Mouse (Mus musculus): Measurements from ENCODE around the gene Tpk1. TPM values are rescaled to one million over a fixed set of nuclear protein-coding genes. Genes with fewer than 3 reads are reported as not detected.
"Not testable (repeated sequence)": the region's sequence is repeated elsewhere in the genome, so short reads cannot be mapped to it uniquely, and the experiment has no call there.

Gene Tpk1
- polyA plus RNA-seq, 1 experiment from 2014 or later, result 5.7 TPM

DNA sequence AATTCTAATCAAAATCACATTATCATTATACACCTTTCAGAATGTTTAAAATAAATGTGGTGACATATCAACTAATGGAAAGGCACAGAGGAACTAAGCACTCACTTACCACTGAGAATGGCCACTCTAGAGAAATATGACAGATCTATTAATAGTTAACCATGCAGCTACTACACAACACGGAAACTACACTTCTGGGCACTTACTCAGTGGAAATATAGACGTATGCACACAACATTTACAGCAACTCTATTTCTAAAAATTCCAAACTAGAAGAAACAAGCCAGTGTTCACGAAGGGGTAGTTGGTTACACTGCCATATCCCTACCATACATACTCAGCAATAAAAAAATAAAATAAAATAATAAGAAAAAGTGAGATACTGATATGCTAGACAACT, 28.0 kb downstream of the Tpk1 start:
- Histone ChIP-seq H3K4me2 (replicated peaks) (no peak overlapping the region), H3K4me3 (no peak overlapping the region), H3K36me3 (no peaks in the 10 kb centered on the region), H3K4me1 (no peaks in the 10 kb centered on the region), H3K27ac (replicated peaks) (no peak overlapping the region), H3K27me3 (no peaks in the 10 kb centered on the region), H3K9me3 (no peaks in the 10 kb centered on the region), H3K9ac (replicated peaks) (no peak overlapping the region)
- no peak for ATAC-seq (ENCODE audit: low FRiP score, low read depth)
- 92% methylated on average over 3 of the region's 3 CpGs for WGBS

DNA sequence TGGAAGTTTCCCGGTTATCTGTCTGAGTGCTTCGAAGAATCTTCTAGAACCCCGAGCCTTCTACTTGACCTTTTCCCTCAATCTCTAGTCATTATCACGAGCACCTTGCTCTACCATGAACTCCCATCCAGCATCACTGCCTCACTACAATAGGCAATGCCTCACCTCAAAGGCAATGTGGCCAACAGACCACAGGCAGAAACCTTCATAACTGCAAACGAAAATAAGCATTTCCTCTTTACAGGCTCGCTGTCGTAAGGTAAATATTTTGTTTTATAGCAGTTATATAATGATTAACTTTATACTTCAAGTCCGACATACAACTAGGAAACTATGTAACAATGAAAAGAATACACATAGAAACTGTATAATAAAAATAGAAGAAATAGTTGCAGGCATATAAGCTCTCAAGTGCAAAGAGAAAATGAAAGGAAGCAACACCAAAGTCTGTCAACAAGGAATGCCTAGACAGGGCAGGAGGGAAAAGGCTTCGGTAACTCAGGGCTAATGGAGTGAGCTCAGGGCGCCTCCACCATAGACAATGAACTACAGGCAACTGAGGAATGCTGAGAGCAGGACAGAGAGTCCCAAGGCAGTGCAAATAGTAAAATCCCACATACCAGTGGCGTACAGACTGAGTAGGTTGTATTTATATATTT, 29.0 kb downstream of the Tpk1 start:
- H3K27ac ChIP-seq (replicated peaks), result no peak overlapping the region
- ATAC-seq (ENCODE audit: low FRiP score, low read depth), result no peak
- H3K4me1 ChIP-seq, result no peaks in the 10 kb centered on the region
- 90% methylated on average over 11 of the region's 11 CpGs for WGBS
- no peak overlapping the region for H3K4me2 ChIP-seq (replicated peaks)
- H3K9me3 ChIP-seq, result no peaks in the 10 kb centered on the region
- H3K4me3 ChIP-seq, result no peak overlapping the region
- H3K36me3 ChIP-seq, result no peaks in the 10 kb centered on the region
- H3K27me3 ChIP-seq, result no peaks in the 10 kb centered on the region
- no peak overlapping the region for H3K9ac ChIP-seq (replicated peaks)

DNA sequence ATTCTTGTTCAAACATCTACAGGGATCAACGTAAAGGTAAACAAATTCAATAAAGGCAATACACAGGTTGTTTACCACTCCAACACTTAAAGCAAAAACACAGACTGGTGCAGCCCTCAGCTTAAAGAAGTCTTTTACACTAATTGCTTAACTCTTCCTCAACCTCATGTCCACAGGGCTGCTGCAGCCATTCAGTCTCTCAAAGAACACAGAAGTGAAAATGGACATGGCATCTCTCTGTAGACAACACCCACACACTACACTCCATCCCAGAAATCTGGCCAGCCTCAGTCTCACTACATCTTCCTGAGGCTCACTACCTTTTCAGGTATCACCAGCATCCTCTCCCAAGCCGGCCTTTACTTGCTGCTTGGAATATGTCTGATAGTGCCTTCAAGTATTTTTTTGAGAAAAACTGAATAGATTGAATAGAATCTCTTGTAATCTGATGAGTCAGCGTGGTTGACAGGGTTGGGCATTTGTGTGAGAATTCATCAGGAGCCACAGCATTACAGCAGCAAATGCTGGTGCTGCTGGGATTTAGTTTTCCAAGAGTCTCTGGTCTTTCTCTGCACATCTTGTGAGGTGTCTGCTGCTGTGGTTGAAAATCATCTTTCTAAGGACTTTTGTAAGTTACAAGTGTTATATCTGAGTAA, 32.6 kb downstream of the Tpk1 start:
- 93% methylated on average over 3 of the region's 3 CpGs for WGBS
- Histone ChIP-seq H3K9me3 (no peaks in the 10 kb centered on the region), H3K4me3 (no peak overlapping the region), H3K27ac (replicated peaks) (no peak overlapping the region), H3K36me3 (no peaks in the 10 kb centered on the region), H3K4me1 (no peaks in the 10 kb centered on the region), H3K27me3 (no peaks in the 10 kb centered on the region), H3K4me2 (replicated peaks) (no peak overlapping the region), H3K9ac (replicated peaks) (no peak overlapping the region)
- ATAC-seq (ENCODE audit: low FRiP score, low read depth), result no peak

DNA sequence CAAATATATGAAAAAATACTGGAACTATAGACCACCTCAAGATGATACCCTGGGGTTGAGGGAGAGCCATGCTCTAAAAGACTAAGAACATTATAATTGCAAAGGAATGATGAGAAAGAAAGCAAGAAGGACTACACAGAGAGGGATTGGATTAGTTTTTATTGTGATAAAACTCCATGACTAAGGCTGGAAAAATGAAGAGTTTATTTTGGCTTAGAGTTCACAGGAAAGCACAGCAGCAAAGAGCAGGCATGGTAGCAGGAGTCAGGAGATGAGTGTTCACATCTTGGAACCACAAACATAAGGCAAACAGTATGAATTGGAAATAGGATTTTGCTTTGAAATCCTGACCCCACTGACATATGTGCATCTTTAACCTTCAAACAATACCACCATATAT, 33.2 kb downstream of the Tpk1 start:
- H3K9ac ChIP-seq (replicated peaks), result no peak overlapping the region
- no peaks in the 10 kb centered on the region for H3K36me3 ChIP-seq
- no peak overlapping the region for H3K4me3 ChIP-seq
- no peaks in the 10 kb centered on the region for H3K4me1 ChIP-seq
- H3K9me3 ChIP-seq, result no peaks in the 10 kb centered on the region
- H3K4me2 ChIP-seq (replicated peaks), result no peak overlapping the region
- H3K27ac ChIP-seq (replicated peaks), result no peak overlapping the region
- ATAC-seq (ENCODE audit: low FRiP score, low read depth), result no peak
- no peaks in the 10 kb centered on the region for H3K27me3 ChIP-seq

DNA sequence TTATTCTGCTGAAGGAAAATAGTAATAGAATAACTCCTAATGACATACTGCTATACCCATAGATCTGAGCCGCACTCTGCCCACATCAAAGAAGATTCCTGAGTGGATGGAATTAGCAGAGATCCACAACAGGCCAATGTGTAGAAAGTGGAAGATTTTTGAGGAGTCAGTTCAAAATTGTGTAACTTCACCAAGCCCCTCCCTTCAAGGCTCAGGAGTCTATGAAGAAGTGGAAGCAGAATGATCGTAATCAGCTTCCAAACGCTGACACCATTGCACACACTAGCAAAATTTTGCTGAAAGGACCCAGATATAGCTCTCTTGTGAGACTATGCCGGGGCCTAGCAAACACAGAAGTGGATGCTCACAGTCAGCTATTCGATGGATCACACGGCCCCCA, 42.6 kb downstream of the Tpk1 start:
- not testable (repeated sequence) for H3K36me3 ChIP-seq; H3K9me3 ChIP-seq; ATAC-seq (ENCODE audit: low FRiP score, low read depth); H3K4me1 ChIP-seq; H3K4me3 ChIP-seq; H3K9ac ChIP-seq (replicated peaks); H3K27me3 ChIP-seq; H3K4me2 ChIP-seq (replicated peaks); H3K27ac ChIP-seq (replicated peaks)
- WGBS, result 95% methylated on average over 6 of the region's 6 CpGs

DNA sequence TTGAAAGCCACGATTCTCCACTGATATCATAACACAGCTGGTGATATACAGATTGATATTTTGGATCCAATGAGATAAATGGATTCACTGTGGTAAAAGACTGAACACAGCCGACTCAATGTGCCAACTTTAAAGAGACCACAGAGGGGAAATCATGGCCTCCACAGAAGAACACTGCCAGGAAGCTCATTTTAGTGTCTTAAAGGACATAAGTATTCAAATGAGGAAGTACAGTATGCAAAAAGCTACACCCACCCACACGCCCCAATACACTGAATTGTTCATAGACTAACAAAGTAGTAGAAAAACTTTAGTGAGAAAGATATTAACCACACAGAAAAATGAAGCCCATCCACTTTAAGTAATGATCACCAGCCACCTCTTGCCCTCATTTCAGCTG, 46.8 kb downstream of the Tpk1 start:
- no peak overlapping the region for H3K27ac ChIP-seq (replicated peaks)
- H3K4me2 ChIP-seq (replicated peaks), result no peak overlapping the region
- H3K9ac ChIP-seq (replicated peaks), result no peak overlapping the region
- 83% methylated on average over 3 of the region's 3 CpGs for WGBS
- no peak overlapping the region for H3K4me3 ChIP-seq
- ATAC-seq (ENCODE audit: low FRiP score, low read depth), result no peak
- H3K4me1 ChIP-seq, result no peaks in the 10 kb centered on the region
- H3K9me3 ChIP-seq, result no peaks in the 10 kb centered on the region
- H3K27me3 ChIP-seq, result no peaks in the 10 kb centered on the region
- H3K36me3 ChIP-seq, result no peaks in the 10 kb centered on the region

DNA sequence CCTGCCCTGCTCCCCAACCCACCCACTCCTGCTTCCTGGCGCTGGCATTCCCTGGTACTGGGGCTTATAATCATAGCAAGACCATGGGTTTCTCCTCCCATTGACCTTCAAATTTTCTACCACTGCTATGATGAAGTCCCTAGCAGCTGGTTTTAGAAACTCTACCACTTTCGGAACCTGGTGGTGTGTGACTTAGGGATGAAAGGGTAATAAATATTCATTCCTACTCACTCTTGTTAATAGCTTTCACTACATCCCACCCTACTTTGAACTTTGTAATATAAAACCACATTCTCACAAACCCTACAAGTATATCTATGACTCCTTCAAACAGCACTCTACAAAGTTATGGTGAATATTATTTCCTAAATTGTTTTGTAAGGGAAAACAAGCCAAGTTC, 54.3 kb downstream of the Tpk1 start:
- no peaks in the 10 kb centered on the region for H3K27me3 ChIP-seq
- no peak overlapping the region for H3K4me2 ChIP-seq (replicated peaks)
- WGBS, result 80% methylated on average over 2 of the region's 2 CpGs
- no peaks in the 10 kb centered on the region for H3K4me1 ChIP-seq
- H3K4me3 ChIP-seq, result no peak overlapping the region
- H3K36me3 ChIP-seq, result no peaks in the 10 kb centered on the region
- H3K27ac ChIP-seq (replicated peaks), result no peak overlapping the region
- no peak for ATAC-seq (ENCODE audit: low FRiP score, low read depth)
- H3K9me3 ChIP-seq, result no peaks in the 10 kb centered on the region
- no peak overlapping the region for H3K9ac ChIP-seq (replicated peaks)

DNA sequence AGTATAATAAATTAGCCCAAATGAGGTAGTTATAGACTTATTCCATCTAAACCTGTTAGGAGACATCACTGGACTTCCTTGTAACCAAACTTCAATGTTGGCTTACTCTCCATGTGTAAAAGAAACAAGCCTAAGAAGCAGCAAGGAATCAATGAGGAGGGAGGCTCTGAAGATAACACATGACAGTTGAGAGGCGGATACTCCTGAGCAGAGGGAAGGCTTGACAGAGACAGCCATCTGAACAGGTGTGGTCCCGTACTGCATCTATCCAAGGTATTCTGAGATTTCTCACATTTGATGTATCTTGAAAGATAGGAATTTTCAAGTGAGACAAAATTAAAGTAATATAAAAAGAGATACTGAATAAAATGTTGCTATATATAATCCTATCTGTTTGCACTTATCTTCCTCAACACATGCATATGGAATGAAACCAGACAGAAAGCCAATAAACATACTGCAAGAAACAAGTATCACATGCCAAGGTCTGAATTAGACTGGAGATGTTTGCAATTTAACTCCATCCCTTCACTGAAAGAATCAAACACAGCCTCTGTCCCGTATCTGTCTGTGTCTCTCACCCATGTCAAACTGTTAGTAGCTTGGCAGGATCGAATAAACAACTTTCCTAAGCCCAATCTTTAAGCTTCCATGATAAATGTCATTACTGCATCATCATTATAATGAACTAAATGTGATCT, 75.1 kb downstream of the Tpk1 start:
- no peaks in the 10 kb centered on the region for H3K27me3 ChIP-seq
- H3K4me1 ChIP-seq, result no peaks in the 10 kb centered on the region
- no peak overlapping the region for H3K9ac ChIP-seq (replicated peaks)
- H3K36me3 ChIP-seq, result no peaks in the 10 kb centered on the region
- no peak overlapping the region for H3K4me3 ChIP-seq
- H3K27ac ChIP-seq (replicated peaks), result no peak overlapping the region
- no peaks in the 10 kb centered on the region for H3K9me3 ChIP-seq
- WGBS, result 87% methylated on average over 4 of the region's 4 CpGs
- H3K4me2 ChIP-seq (replicated peaks), result no peak overlapping the region
- ATAC-seq (ENCODE audit: low FRiP score, low read depth), result no peak

DNA sequence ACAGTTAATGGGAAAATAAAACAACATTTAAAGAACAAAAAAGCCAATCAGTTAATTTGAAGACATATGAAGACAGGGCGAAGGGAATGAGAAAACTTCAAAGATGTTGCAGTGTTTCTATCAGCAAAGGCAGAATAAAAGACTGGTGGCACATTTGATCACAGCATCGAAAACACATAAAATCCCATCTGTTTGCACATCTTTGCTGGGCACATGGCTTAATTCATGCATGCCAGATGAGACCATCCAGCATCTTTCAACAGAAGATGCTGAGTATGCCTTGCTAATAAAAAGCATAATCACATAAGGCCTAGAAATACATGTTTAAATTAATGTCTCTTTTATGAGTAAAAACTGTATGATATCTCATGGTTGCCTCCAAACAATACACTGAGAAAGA, 80.8 kb downstream of the Tpk1 start:
- 90% methylated on average over 2 of the region's 2 CpGs for WGBS
- H3K9ac ChIP-seq (replicated peaks), result no peak overlapping the region
- no peak overlapping the region for H3K4me3 ChIP-seq
- H3K4me1 ChIP-seq, result no peaks in the 10 kb centered on the region
- no peaks in the 10 kb centered on the region for H3K9me3 ChIP-seq
- no peak overlapping the region for H3K27ac ChIP-seq (replicated peaks)
- no peak for ATAC-seq (ENCODE audit: low FRiP score, low read depth)
- no peaks in the 10 kb centered on the region for H3K27me3 ChIP-seq
- no peak overlapping the region for H3K4me2 ChIP-seq (replicated peaks)
- H3K36me3 ChIP-seq, result no peaks in the 10 kb centered on the region

DNA sequence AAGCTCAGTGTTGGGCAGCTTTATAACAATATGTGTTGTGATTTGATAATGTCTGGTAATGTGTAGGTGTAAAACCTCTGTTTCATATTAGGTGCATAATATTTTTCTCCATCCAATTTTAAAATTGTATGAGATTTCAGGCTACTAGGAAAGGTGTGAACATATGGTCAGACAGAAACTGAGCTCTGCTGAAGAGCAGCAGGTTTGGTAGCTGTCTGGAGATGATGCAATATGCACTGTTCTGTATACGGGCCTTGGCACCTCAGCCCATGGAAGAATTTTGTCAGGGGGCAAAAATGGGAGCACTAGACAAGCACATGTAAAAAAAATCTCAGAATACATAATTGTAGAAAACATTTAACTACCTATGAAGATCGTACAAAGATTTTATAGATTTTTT, 84.3 kb downstream of the Tpk1 start:
- Histone ChIP-seq H3K36me3 (no peaks in the 10 kb centered on the region), H3K27ac (replicated peaks) (no peak overlapping the region), H3K27me3 (no peaks in the 10 kb centered on the region), H3K4me2 (replicated peaks) (no peak overlapping the region), H3K4me1 (no peaks in the 10 kb centered on the region), H3K4me3 (no peak overlapping the region), H3K9ac (replicated peaks) (no peak overlapping the region), H3K9me3 (no peaks in the 10 kb centered on the region)
- no peak for ATAC-seq (ENCODE audit: low FRiP score, low read depth)
- 86% methylated on average over 2 of the region's 2 CpGs for WGBS

DNA sequence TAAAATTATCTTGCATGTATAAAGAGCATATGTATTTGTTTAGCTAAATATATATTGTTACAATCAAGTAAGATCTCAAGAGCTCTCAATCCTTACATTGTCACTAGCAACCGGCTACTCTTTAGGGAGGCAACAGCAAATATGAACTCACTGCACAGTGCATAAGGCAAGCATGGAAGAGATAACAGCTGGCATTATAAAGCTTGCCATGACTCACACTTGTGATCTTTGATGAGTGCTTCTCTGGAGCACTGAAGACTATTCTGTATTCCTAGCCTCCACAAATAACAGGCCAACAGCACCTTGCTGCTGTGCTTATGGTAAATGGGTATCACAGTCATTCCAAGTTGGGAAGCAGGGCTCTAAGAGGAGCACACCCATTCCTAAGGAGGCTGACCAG, 98.2 kb downstream of the Tpk1 start:
- H3K9ac ChIP-seq (replicated peaks), result no peak overlapping the region
- H3K27me3 ChIP-seq, result no peaks in the 10 kb centered on the region
- no peak overlapping the region for H3K4me2 ChIP-seq (replicated peaks)
- no peaks in the 10 kb centered on the region for H3K9me3 ChIP-seq
- H3K4me3 ChIP-seq, result no peak overlapping the region
- 90% methylated on average over 1 of the region's 1 CpGs for WGBS
- H3K27ac ChIP-seq (replicated peaks), result no peak overlapping the region
- ATAC-seq (ENCODE audit: low FRiP score, low read depth), result no peak
- no peaks in the 10 kb centered on the region for H3K4me1 ChIP-seq
- H3K36me3 ChIP-seq, result no peaks in the 10 kb centered on the region

DNA sequence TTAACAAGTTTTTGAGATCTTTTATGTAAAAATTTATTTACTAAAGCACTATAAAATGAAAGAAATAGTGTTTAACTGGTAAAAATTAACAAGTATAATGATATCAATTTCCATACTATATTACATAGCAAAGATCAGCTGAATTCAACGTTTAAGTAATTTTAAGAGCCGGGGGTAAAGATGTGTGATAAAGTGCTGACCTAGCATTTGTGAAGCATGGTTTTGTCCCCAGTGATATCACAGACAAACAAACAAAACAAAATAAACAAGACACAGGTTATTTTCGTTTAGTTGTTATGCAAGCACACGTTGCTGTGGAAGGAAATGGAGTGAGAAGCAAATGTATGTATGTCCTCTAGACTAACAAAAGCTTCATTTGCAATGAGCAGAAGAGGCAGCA, 103.6 kb downstream of the Tpk1 start:
- H3K36me3 ChIP-seq, result no peaks in the 10 kb centered on the region
- no peak for ATAC-seq (ENCODE audit: low FRiP score, low read depth)
- 88% methylated on average over 4 of the region's 4 CpGs for WGBS
- H3K9ac ChIP-seq (replicated peaks), result no peak overlapping the region
- H3K27me3 ChIP-seq, result no peaks in the 10 kb centered on the region
- H3K9me3 ChIP-seq, result no peaks in the 10 kb centered on the region
- no peak overlapping the region for H3K4me2 ChIP-seq (replicated peaks)
- H3K4me1 ChIP-seq, result no peaks in the 10 kb centered on the region
- no peak overlapping the region for H3K4me3 ChIP-seq
- no peak overlapping the region for H3K27ac ChIP-seq (replicated peaks)
